Mouse (Mus musculus) forebrain, embryonic 11.5 days (tissue): ENCODE results near the gene Entpd7. TPM values are rescaled to one million over a fixed set of nuclear protein-coding genes. Genes with fewer than 3 reads are reported as not detected.
A peak's percentile ranks its signal among the peaks of the same experiment; 100 is the strongest.

Experiments
- ATAC-seq: fragments of 200-750 bp; cut with Nextera tagmentation; replicated peaks from 2 replicates; pipeline ENCODE4 v1.8.0; 2017; ENCODE audit warnings: moderate TSS enrichment; ENCODE audit not compliant: low FRiP score
- DNase-seq: peaks from one replicate; pipeline ENCODE4 v3.0.0-alpha.2; 2017; ENCODE audit warnings: low spot score
- H3K27ac ChIP-seq: fragments of 300-500 bp; sonication (generic); 2 replicates; pipeline ENCODE4 v1.5.1; 2014; ENCODE audit warnings: low read depth, low read length
- H3K27me3 ChIP-seq: fragments of 300-500 bp; sonication (generic); 2 replicates; pipeline ENCODE4 v1.6.1; 2014; ENCODE audit warnings: mild to moderate bottlenecking, low read length, mixed read lengths; ENCODE audit not compliant: control insufficient read depth, insufficient read depth
- H3K36me3 ChIP-seq: fragments of 300-500 bp; sonication (generic); 2 replicates; pipeline ENCODE4 v1.6.1; 2014; ENCODE audit warnings: mild to moderate bottlenecking, low read length, moderate library complexity, mixed read lengths; ENCODE audit not compliant: control insufficient read depth, insufficient read depth
- H3K4me1 ChIP-seq: fragments of 300-500 bp; sonication (generic); replicated peaks from 2 replicates; pipeline ENCODE4 v1.6.1; 2014; ENCODE audit warnings: low read length, mixed read lengths; ENCODE audit not compliant: control insufficient read depth, insufficient read depth
- H3K4me2 ChIP-seq: fragments of 300-500 bp; sonication (generic); 2 replicates; pipeline ENCODE4 v1.6.1; 2014; ENCODE audit warnings: low read depth, mild to moderate bottlenecking, low read length, moderate library complexity, mixed read lengths; ENCODE audit not compliant: severe bottlenecking
- H3K4me3 ChIP-seq: fragments of 300-500 bp; sonication (generic); 2 replicates; pipeline ENCODE4 v1.5.1; 2014; ENCODE audit warnings: low read depth, low read length
- H3K9ac ChIP-seq: fragments of 300-500 bp; sonication (generic); 2 replicates; pipeline ENCODE4 v1.6.1; 2014; ENCODE audit warnings: low read length
- H3K9me3 ChIP-seq: fragments of 300-500 bp; sonication (generic); 2 replicates; pipeline ENCODE4 v1.6.1; 2016; ENCODE audit warnings: low read length, mixed read lengths; ENCODE audit not compliant: control insufficient read depth
- WGBS: fragments of 180-500 bp; shearing (Covaris S2); extraction: QIAGEN DNeasy Blood & Tissue Kit; methylation state at CpG from one replicate; pipeline ENCODE4 v1.1.7; 2014; 5-methylcytosine and 5-hydroxymethylcytosine counted together
- polyA plus RNA-seq: library from polyadenylated mRNA; unstranded; fragments of >200 nt; fragmentation: Nextera tagmentation; extraction: Ambion mirVana; gene quantifications from 2 replicates; pipeline ENCODE4 v1.2.1, GENCODE M21; 2014

Gene Entpd7
- polyA plus RNA-seq, 1 experiment from 2014 or later = 11.8 TPM

DNA sequence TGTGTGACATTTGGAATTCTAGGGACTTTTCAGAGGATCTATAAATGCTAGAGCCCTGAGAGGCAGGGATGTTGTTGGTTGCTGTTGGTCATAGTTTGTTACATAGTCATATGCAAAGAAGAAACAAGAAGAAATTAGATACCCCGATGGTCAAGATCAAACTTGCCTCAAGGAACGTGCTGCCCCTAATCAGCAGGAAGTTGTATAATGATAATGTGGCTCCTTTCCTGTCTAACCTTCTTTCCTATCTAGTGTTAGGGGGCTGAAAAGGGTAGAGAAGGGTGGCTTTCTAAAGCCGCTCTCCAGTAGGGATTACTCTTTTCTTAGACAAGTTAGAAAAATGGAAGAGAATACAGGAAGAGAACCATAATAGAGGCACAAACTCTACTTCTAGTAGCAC, 56.3 kb downstream of the Entpd7 start:
- Histone ChIP-seq H3K27me3 (no peaks in the 10 kb centered on the region), H3K9ac (no peak overlapping the region), H3K4me3 (no peak overlapping the region), H3K36me3 (peaks cover 3% of the 10 kb centered on the region; the same call in 1 of the 2 replicates), H3K9me3 (no peaks in the 10 kb centered on the region), H3K4me2 (no peak overlapping the region), H3K4me1 (no peaks in the 10 kb centered on the region), H3K27ac (no peak overlapping the region)
- 94% methylated on average over 3 of the region's 3 CpGs for WGBS
- ATAC-seq (no peak), DNase-seq (no peak)

DNA sequence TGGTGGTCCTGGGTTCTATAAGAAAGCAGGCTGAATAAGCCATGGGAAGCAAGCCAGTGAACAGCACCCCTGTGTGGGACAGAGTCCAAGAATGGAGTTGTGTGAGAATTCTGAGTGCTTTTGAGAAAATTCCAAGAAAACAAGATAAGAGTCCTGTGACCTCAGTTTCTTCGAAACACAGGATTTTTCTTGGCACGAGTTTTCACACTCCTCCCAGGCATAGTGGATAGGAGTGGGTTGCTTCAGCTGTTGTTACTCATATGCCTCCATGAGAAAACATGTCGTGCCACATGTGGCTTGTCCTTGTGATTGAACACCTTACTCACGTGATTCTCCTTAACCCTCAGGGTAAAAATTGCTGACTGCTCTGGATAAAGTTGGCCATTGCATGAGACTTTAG, 58.4 kb downstream of the Entpd7 start:
- DNase-seq (no peak), ATAC-seq (no peak)
- no peaks in the 10 kb centered on the region; the same call in 1 of the 2 replicates for H3K36me3 ChIP-seq
- H3K27ac ChIP-seq = no peak overlapping the region
- H3K9ac ChIP-seq = no peak overlapping the region
- WGBS = 91% methylated on average over 4 of the region's 4 CpGs
- H3K4me2 ChIP-seq = no peak overlapping the region
- no peaks in the 10 kb centered on the region for H3K27me3 ChIP-seq
- H3K9me3 ChIP-seq = no peaks in the 10 kb centered on the region
- H3K4me1 ChIP-seq = no peaks in the 10 kb centered on the region
- H3K4me3 ChIP-seq = no peak overlapping the region

DNA sequence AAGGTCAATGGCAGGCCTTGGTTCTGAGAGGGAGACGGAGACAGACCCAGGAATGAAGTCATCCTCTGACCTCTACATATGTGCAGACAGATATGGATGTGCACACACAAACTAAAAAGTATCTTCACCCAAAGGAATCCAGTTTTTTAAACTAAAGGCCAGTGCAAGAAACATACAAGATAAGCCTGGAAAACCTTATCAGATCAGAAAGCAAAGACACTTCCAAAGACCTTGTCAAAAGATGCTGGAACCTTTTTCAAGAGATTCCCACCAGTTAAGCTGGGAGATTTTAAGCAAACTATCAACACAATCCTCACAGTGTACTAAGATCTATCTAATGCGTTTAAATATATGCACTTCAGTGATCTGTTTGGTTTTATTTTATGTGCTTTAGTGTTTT, 60.5 kb downstream of the Entpd7 start:
- Histone ChIP-seq H3K4me1 (no peaks in the 10 kb centered on the region), H3K9ac (no peak overlapping the region), H3K4me3 (no peak overlapping the region), H3K36me3 (no peaks in the 10 kb centered on the region; the same call in 1 of the 2 replicates), H3K9me3 (no peaks in the 10 kb centered on the region), H3K27me3 (no peaks in the 10 kb centered on the region), H3K4me2 (no peak overlapping the region), H3K27ac (no peak overlapping the region)
- DNase-seq = no peak
- 88% methylated on average over 2 of the region's 2 CpGs for WGBS
- no peak for ATAC-seq

DNA sequence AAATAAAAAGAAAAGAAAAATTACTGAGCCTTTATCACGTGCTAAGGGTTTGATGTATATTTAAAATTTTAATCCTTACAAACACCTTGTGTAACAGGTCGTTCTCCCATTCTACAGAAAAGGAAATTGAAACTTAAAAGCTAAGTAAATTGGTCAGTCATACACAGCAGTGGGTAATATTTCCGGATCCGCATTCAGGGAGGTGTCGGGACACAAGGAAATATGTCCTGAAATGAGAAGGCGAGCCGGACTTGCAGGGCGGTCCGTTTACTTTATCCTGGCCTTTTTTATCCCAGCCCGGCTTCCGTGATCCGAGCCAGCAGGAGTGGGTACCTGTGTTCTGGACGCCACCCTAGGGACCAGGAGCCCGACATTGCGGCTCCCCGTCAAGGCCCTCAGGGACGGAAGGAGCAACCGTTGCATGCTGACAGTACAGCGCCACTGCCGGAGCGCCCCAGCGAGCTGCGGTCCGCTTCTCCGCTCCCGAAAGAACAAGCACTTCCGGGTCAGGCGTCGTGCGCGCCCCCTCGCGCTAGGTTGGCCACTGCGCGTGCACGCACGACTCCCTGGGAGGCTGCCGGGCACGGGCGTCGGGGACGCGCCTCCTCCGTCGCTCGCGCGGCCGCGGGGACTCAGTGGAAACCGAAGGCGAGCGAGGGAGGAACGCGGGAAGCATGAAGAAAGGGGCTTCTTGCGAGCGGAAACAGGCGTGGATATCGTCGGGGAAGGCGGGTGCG, 63.2 kb downstream of the Entpd7 start, which contains the start of the genes Cutc and Cox15:
Cutc (plus strand) TSS at position 508 of the 737 bp plus-strand sequence.
Cox15 (minus strand) TSS at position 512 of the 737 bp plus-strand sequence.
- Histone ChIP-seq H3K27ac (peak within 1 kb of the TSS; percentile 85), H3K4me1 (no peaks in the 10 kb centered on the region), H3K27me3 (no peaks in the 10 kb centered on the region), H3K9ac (peak within 1 kb of the TSS; percentile 49), H3K4me2 (peak within 1 kb of the TSS; percentile 55), H3K4me3 (peak within 1 kb of the TSS; percentile 41), H3K36me3 (no peaks in the 10 kb centered on the region; the same call in 1 of the 2 replicates), H3K9me3 (no peaks in the 10 kb centered on the region)
- peak; percentile 91 for ATAC-seq
- under 1% methylated on average over 62 of the region's 62 CpGs for WGBS
- peak; percentile 98 for DNase-seq

DNA sequence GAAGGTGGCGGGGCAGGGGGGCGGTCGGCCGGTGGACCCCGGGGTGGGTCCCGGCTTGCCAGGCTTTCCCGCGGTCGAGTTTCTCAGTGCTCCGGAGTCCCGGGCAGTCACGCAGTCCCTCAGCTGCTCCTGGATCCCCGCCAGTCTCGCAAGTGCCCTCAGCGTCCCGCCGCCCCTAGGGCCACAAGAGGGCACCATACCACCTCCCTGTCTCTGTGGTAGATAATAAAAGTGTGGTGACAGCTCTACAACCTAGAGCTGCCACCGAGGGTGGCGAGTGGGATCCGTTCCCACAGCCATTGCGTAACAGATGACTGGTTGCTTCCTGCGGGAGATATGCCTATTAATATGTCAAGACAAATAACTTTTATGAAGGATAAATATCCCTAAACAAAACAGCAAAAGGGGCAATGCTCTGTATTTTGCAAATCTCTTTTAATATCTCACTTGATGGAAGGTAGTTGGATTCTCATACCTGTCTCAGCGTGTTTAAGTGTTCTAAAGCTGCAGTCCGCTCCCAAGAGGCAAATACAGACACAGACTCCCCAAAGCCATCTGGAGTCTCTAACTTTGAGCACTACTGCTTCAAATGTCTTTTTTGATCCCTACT, 63.9 kb downstream of the Entpd7 start:
- peak overlapping the region; percentile 41 for H3K4me3 ChIP-seq
- H3K4me1 ChIP-seq = no peaks in the 10 kb centered on the region
- WGBS = under 1% methylated on average over 23 of the region's 24 CpGs
- H3K27ac ChIP-seq = peak overlapping the region; percentile 85
- peak; percentile 91 for ATAC-seq
- no peaks in the 10 kb centered on the region for H3K36me3 ChIP-seq
- H3K4me2 ChIP-seq = peak overlapping the region; percentile 55
- no peaks in the 10 kb centered on the region for H3K9me3 ChIP-seq
- no peaks in the 10 kb centered on the region for H3K27me3 ChIP-seq
- peak; percentile 89 for DNase-seq
- H3K9ac ChIP-seq = peak overlapping the region; percentile 49

DNA sequence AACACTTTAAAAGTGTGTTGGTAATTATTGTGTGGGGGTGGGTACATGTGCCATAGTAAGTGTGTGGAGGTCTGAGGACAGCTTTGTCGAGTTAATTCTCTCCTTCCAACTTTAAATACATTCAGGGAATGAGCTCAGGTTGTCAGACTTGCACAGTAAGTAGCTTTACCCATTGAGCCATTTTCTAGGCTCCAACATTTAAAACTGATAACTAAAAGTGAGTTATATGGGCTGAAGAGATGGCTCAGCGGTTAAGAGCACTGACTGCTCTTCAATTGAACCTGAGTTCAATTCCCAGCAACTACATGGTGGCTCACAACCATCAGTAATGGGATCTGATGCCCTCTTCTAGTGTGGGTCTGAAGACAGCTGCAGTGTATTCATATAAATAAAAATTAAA, 64.8 kb downstream of the Entpd7 start:
- ATAC-seq (no peak), DNase-seq (no peak)
- no peaks in the 10 kb centered on the region for H3K4me1 ChIP-seq
- H3K4me3 ChIP-seq = no peak overlapping the region
- H3K4me2 ChIP-seq = no peak overlapping the region
- no peaks in the 10 kb centered on the region for H3K9me3 ChIP-seq
- H3K27me3 ChIP-seq = no peaks in the 10 kb centered on the region
- 79% methylated on average over 2 of the region's 2 CpGs for WGBS
- H3K9ac ChIP-seq = no peak overlapping the region
- H3K36me3 ChIP-seq = no peaks in the 10 kb centered on the region
- no peak overlapping the region for H3K27ac ChIP-seq

DNA sequence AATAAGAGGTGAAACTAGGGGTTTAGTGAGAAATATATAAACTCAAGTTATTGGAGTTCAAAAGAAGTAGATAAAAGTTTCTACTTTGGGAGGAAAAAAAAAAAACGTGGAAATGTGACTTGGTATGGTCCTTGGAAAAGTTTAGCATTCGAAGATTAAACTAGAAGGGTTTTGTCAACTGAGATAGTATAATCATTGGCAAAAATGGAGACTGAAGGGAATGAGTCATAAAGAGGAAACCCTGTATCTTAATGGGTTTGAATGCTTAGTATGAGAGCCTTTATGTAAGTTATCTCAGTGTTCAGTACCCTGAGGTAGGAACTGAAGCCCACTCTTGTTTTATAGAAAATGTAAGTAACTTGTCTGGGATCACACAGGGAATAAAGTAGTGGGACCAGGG, 65.4 kb downstream of the Entpd7 start:
- H3K27me3 ChIP-seq = no peaks in the 10 kb centered on the region
- DNase-seq (no peak), ATAC-seq (no peak)
- H3K4me1 ChIP-seq = no peaks in the 10 kb centered on the region
- H3K27ac ChIP-seq = no peak overlapping the region
- no peak overlapping the region for H3K9ac ChIP-seq
- no peaks in the 10 kb centered on the region for H3K36me3 ChIP-seq
- 77% methylated on average over 2 of the region's 2 CpGs for WGBS
- H3K9me3 ChIP-seq = no peaks in the 10 kb centered on the region
- H3K4me2 ChIP-seq = no peak overlapping the region
- no peak overlapping the region for H3K4me3 ChIP-seq

DNA sequence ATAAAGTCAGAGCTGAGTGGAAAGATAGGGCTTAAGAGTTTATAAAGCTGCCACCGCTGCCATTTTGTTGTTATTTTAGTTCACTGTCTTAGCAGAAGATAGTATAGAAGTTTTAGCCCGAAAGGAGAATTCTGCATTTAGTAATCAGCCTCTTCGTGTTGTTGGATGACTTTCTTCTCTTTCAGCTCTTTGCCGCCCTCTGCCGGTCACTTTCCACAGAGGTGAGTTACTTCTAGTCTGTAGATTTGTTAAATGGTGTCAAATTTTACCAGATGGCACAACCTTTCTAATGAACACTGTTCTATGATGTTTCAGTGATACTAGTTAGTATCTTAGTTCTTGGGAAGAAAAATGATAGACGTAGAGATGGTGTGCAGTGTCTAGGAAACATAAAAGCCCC, 71.0 kb downstream of the Entpd7 start:
- H3K36me3 ChIP-seq = no peaks in the 10 kb centered on the region
- H3K4me3 ChIP-seq = no peak overlapping the region
- H3K27me3 ChIP-seq = no peaks in the 10 kb centered on the region
- DNase-seq (peak; percentile 83), ATAC-seq (no peak)
- no peak overlapping the region for H3K4me2 ChIP-seq
- no peak overlapping the region for H3K9ac ChIP-seq
- no peaks in the 10 kb centered on the region for H3K4me1 ChIP-seq
- WGBS = 21% methylated on average over 6 of the region's 6 CpGs
- H3K27ac ChIP-seq = no peak overlapping the region
- no peaks in the 10 kb centered on the region for H3K9me3 ChIP-seq
